1 mouse cellular context compared by ENCODE assay signal in the genomic region with DNA sequence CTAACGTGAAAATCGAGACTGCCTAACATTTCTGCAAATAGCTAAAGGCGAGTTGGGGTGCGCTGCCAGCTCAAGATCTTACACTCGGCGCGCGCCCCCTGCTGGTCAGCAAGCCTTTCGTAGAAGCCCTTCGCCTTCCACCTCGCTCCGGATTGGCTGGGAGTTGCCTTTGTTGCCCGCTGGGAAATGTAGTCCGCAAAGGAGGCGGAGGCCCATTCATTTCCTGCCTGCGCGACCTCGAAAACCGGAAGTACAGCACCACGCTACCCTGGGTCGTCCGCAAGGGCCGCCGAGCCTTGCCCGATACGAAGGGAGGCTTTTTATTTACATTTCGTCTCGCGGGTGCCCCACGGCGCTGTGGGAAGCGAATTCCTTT.
TF ChIP-seq lines count a peak whose summit lies in the region.

No protein-coding gene starts in this region.

TF ChIP-seq in CH12.LX, 34 proteins besides CTCF, POLR2A, EP300 and RAD21:
- TF ChIP-seq MYC (IDR thresholded peaks at IDR 0.05; ENCODE audit: low read depth, low read length): peak; percentile 78; the same call in 1 of the 2 replicates
- peak; percentile 67; the same call in 1 of the 2 replicates for TF ChIP-seq GABPA (IDR thresholded peaks at IDR 0.05; ENCODE audit: insufficient replicate concordance, low read depth, low read length)
- TF ChIP-seq SMC3 (IDR thresholded peaks at IDR 0.05; ENCODE audit: low read depth, low read length): peak; percentile 67
- no peak for TF ChIP-seq USF1 (IDR thresholded peaks at IDR 0.05; ENCODE audit: low read depth, low read length)
- TF ChIP-seq IRF4 (IDR thresholded peaks at IDR 0.05; ENCODE audit: low read depth, low read length): peak; percentile 69
- peak; percentile 62; the same call in 1 of the 2 replicates for TF ChIP-seq CHD2 (IDR thresholded peaks at IDR 0.05; ENCODE audit: low read length)
- no peak for TF ChIP-seq JUND (conservative IDR thresholded peaks at IDR 0.05; ENCODE audit: low read depth, low read length)
- 0 out of 2 replicates have a peak, but pooled peaks have one; percentile 26 for TF ChIP-seq SIN3A (IDR thresholded peaks at IDR 0.05; ENCODE audit: low read length)
- no peak; the same call in 1 of the 2 replicates for TF ChIP-seq ZMIZ1 (IDR thresholded peaks at IDR 0.05; ENCODE audit: low read depth, low read length)
- peak; percentile 94 for TF ChIP-seq HCFC1 (IDR thresholded peaks at IDR 0.05; ENCODE audit: low read depth, low read length)
- TF ChIP-seq TCF12 (IDR thresholded peaks at IDR 0.05; ENCODE audit: low read depth, low read length): peak; percentile 69; the same call in 1 of the 2 replicates
- TF ChIP-seq MAX (IDR thresholded peaks at IDR 0.05; ENCODE audit: low read length): peak; percentile 90; the same call in 1 of the 2 replicates
- TF ChIP-seq KAT2A (IDR thresholded peaks at IDR 0.05; ENCODE audit: insufficient replicate concordance, low read length): peak; percentile 94; the same call in 1 of the 2 replicates
- TF ChIP-seq NRF1 (IDR thresholded peaks at IDR 0.05; ENCODE audit: low read depth, low read length): peak; percentile 51; the same call in 1 of the 2 replicates
- no peak for TF ChIP-seq ZKSCAN1 (IDR thresholded peaks at IDR 0.05; ENCODE audit: borderline replicate concordance, low read depth, low read length)
- TF ChIP-seq JUN (IDR thresholded peaks at IDR 0.05; ENCODE audit: insufficient read depth, low read depth, low read length): no peak
- peak; percentile 97 for TF ChIP-seq ELF1 (IDR thresholded peaks at IDR 0.05; ENCODE audit: low read depth, low read length)
- TF ChIP-seq E2F4 (IDR thresholded peaks at IDR 0.05; ENCODE audit: insufficient replicate concordance, low read depth, low read length): no peak
- TF ChIP-seq NELFE (IDR thresholded peaks at IDR 0.05; ENCODE audit: low read depth, low read length): peak; percentile 81; the same call in 1 of the 2 replicates
- peak; percentile 70; the same call in 1 of the 2 replicates for TF ChIP-seq MXI1 (IDR thresholded peaks at IDR 0.05; ENCODE audit: low read depth, low read length)
- TF ChIP-seq ETS1 (conservative IDR thresholded peaks at IDR 0.05; ENCODE audit: low read depth, low read length): no peak; the same call in 1 of the 2 replicates
- TF ChIP-seq MAFK (IDR thresholded peaks at IDR 0.05; ENCODE audit: insufficient replicate concordance, low read length): no peak
- TF ChIP-seq POLR2AphosphoS2 (IDR thresholded peaks at IDR 0.05; ENCODE audit: low read depth, low read length): no peak
- peak; percentile 57; the same call in 1 of the 2 replicates for TF ChIP-seq MEF2A (IDR thresholded peaks at IDR 0.05; ENCODE audit: borderline replicate concordance, low read depth, low read length)
TF ChIP-seq in CH12.LX: peak in this region for 15.
